Mouse (Mus musculus) heart, postnatal 0 days (tissue): ENCODE data around the gene Ubb.
A peak's percentile ranks its signal among the peaks of the same experiment; 100 is the strongest.

Experiments
- CTCF ChIP-seq: IDR thresholded peaks from 2 replicates; pipeline ENCODE4 v1.5.1; 2016; ENCODE audit warnings: antibody characterized with exemption, control low read depth, low read depth
- EP300 ChIP-seq: IDR thresholded peaks from 2 replicates; pipeline ENCODE4 v1.6.1; 2016; ENCODE audit warnings: antibody characterized with exemption, low read depth

DNA sequence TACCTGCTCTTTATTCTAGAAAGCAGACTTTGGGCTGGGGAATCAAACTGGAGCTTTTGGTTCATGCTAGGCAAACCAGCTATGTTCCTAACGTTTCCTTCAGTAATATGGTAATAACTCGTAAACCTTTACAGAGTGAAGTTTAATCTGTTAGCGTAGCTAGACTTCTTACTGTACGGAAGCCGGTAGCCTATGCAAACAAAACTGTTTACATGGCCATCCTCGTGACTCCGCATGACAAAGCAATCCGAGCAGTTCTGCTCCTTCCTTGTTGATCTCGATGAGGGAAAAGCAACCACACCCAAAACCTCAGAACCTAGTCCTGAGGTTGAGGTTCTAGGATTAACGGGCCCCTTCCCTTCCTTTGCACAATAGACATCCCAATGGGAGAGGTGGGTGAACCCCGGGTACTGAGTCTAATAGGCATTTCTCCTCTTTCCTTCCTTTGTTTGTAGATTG is 715 bp upstream of the Ubb start:
- TF ChIP-seq EP300 = peak; percentile 28; the same call in 1 of the 2 replicates
- no peak for TF ChIP-seq CTCF
